24 mouse cellular contexts compared by ENCODE assay signal in the genomic region with DNA sequence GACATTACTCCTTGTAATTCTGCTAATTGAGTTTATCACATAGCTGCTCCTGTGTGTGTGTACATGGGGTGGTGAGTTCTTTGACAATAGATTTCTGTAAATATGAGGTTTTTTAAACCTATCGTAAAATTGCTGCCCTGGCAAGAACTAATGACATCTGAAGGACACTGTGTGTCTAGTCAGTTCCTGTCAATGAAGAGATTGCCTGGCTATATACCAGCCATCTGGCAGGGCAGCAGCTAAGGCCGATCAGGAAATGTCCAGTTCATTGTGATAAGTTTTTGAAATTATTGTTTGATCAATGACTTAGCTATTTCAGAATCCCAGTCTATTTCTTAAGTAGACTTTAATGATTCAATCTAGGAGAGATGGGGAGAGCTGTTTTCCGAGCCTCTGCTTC. TPM values are rescaled to one million over a fixed set of nuclear protein-coding genes. Genes with fewer than 3 reads are reported as not detected.
DNase-seq lines count a peak whose midpoint lies in the region; ATAC-seq and TF ChIP-seq lines count a peak whose summit lies in the region.
"Had no signal": no experiment of that assay in that cellular context is flagged by ENCODE, and none has a peak within 500 bp of the region (broad histone marks: within the 10 kb centered on the region; RNA-seq: fewer than 3 reads in every experiment).

No protein-coding gene starts in this region.

- DNase-seq in cerebellum, postnatal 10 days: peak; percentile 67 to 69
- DNase-seq in cerebellum, adult 2 months: no peak
- no peak for DNase-seq in forebrain, embryonic 11.5 days (ENCODE audit: low spot score)
- DNase-seq in intestine, embryonic 14.5 days (ENCODE audit: low spot score): no peak
- DNase-seq in lung, embryonic 14.5 days: no peak
- DNase-seq in lung, adult 2 months: no peak
- DNase-seq: adrenal gland, adult 8-10 months; adrenal gland, postnatal 25 days; cerebellum, adult 11-12 months; cerebellum, adult 9-10 months; gastrocnemius, postnatal 10 days; gastrocnemius, postnatal 36 days; heart, postnatal 10 days; heart, postnatal 36 days had no signal

- WGBS in cerebellum, adult 2 months: 45% methylated on average over 3 of the region's 3 CpGs
- 84% methylated on average over 3 of the region's 3 CpGs for WGBS in forebrain, embryonic 16.5 days
- 87% methylated on average over 3 of the region's 3 CpGs for WGBS in forebrain, embryonic 11.5 days
- WGBS in intestine, embryonic 14.5 days: 72% methylated on average over 3 of the region's 3 CpGs
- 72% methylated on average over 3 of the region's 3 CpGs for WGBS in intestine, embryonic 15.5 days
- WGBS in lung, embryonic 14.5 days: 60% methylated on average over 3 of the region's 3 CpGs
- 76% methylated on average over 3 of the region's 3 CpGs for WGBS in lung, adult 2 months

- H3K9ac ChIP-seq in forebrain, embryonic 16.5 days (replicated peaks; ENCODE audit: low read depth, low read length): no peak overlapping the region
- H3K9ac ChIP-seq in forebrain, embryonic 11.5 days (ENCODE audit: low read length): no peak overlapping the region
- no peak overlapping the region for H3K9ac ChIP-seq in intestine, embryonic 14.5 days (ENCODE audit: low read length)
- no peak overlapping the region for H3K9ac ChIP-seq in intestine, embryonic 15.5 days
- H3K9ac ChIP-seq in lung, embryonic 14.5 days: no peak overlapping the region
- H3K9ac ChIP-seq: forebrain, embryonic 12.5 days; heart, embryonic 12.5 days; heart, embryonic 15.5 days; hindbrain, embryonic 13.5 days had no signal

- H3K27ac ChIP-seq in cerebellum, adult 2 months (ENCODE audit: insufficient read depth, low read length): no peak overlapping the region
- peak overlapping the region; percentile 27; the same call in 1 of the 2 replicates for H3K27ac ChIP-seq in forebrain, embryonic 16.5 days (ENCODE audit: low read length)
- no peak overlapping the region for H3K27ac ChIP-seq in forebrain, embryonic 11.5 days (ENCODE audit: low read depth, low read length)
- peak overlapping the region; percentile 9; the same call in 1 of the 2 replicates for H3K27ac ChIP-seq in intestine, embryonic 14.5 days (ENCODE audit: low read depth)
- H3K27ac ChIP-seq in intestine, embryonic 15.5 days: no peak overlapping the region
- no peak overlapping the region for H3K27ac ChIP-seq in lung, embryonic 14.5 days (ENCODE audit: low read depth)
- H3K27ac ChIP-seq: forebrain, embryonic 12.5 days; heart, embryonic 15.5 days; hindbrain, embryonic 10.5 days; hindbrain, embryonic 13.5 days had no signal

- no peaks in the 10 kb centered on the region for H3K36me3 ChIP-seq in forebrain, embryonic 16.5 days (ENCODE audit: control insufficient read depth, insufficient read depth)
- no peaks in the 10 kb centered on the region for H3K36me3 ChIP-seq in forebrain, embryonic 11.5 days (ENCODE audit: control insufficient read depth, insufficient read depth, low read length)
- no peaks in the 10 kb centered on the region for H3K36me3 ChIP-seq in intestine, embryonic 14.5 days (ENCODE audit: control insufficient read depth, insufficient read depth, low read length)
- no peaks in the 10 kb centered on the region for H3K36me3 ChIP-seq in intestine, embryonic 15.5 days
- no peaks in the 10 kb centered on the region for H3K36me3 ChIP-seq in lung, embryonic 14.5 days (ENCODE audit: insufficient read depth)
- H3K36me3 ChIP-seq: forebrain, embryonic 12.5 days; heart, embryonic 12.5 days; heart, embryonic 15.5 days; hindbrain, embryonic 13.5 days had no signal

- no peaks in the 10 kb centered on the region for H3K27me3 ChIP-seq in cerebellum, adult 2 months (ENCODE audit: control insufficient read depth, insufficient read depth, low read length)
- no peaks in the 10 kb centered on the region for H3K27me3 ChIP-seq in forebrain, embryonic 16.5 days (replicated peaks; ENCODE audit: control insufficient read depth, insufficient read depth, low read length)
- H3K27me3 ChIP-seq in forebrain, embryonic 11.5 days (ENCODE audit: control insufficient read depth, insufficient read depth, low read length): no peaks in the 10 kb centered on the region
- no peaks in the 10 kb centered on the region for H3K27me3 ChIP-seq in intestine, embryonic 14.5 days (replicated peaks; ENCODE audit: control insufficient read depth, insufficient read depth, low read length)
- H3K27me3 ChIP-seq in intestine, embryonic 15.5 days (replicated peaks): no peaks in the 10 kb centered on the region
- H3K27me3 ChIP-seq in lung, embryonic 14.5 days (ENCODE audit: insufficient read depth, low read length): no peaks in the 10 kb centered on the region
- H3K27me3 ChIP-seq: forebrain, embryonic 12.5 days; heart, embryonic 12.5 days; heart, embryonic 15.5 days; hindbrain, embryonic 13.5 days had no signal

- H3K4me2 ChIP-seq in forebrain, embryonic 16.5 days (ENCODE audit: low read length): no peak overlapping the region
- H3K4me2 ChIP-seq in forebrain, embryonic 11.5 days (ENCODE audit: low read depth, low read length, severe bottlenecking): no peak overlapping the region
- no peak overlapping the region for H3K4me2 ChIP-seq in intestine, embryonic 14.5 days (ENCODE audit: low read length)
- H3K4me2 ChIP-seq in intestine, embryonic 15.5 days (replicated peaks): no peak overlapping the region
- H3K4me2 ChIP-seq in lung, embryonic 14.5 days: no peak overlapping the region
- H3K4me2 ChIP-seq: forebrain, embryonic 12.5 days; heart, embryonic 12.5 days; heart, embryonic 15.5 days; hindbrain, embryonic 13.5 days had no signal

- H3K4me3 ChIP-seq in cerebellum, adult 2 months (replicated peaks; ENCODE audit: insufficient read depth, low read depth, low read length): no peak overlapping the region
- no peak overlapping the region for H3K4me3 ChIP-seq in forebrain, embryonic 16.5 days (replicated peaks; ENCODE audit: low read length)
- no peak overlapping the region for H3K4me3 ChIP-seq in forebrain, embryonic 11.5 days (ENCODE audit: low read depth, low read length)
- no peak overlapping the region for H3K4me3 ChIP-seq in intestine, embryonic 14.5 days (ENCODE audit: low read depth, low read length)
- H3K4me3 ChIP-seq in intestine, embryonic 15.5 days (replicated peaks): no peak overlapping the region
- H3K4me3 ChIP-seq in lung, embryonic 14.5 days (ENCODE audit: low read depth, low read length): no peak overlapping the region
- H3K4me3 ChIP-seq in lung, adult 2 months (replicated peaks; ENCODE audit: extremely low read depth, low read depth, low read length): no peak overlapping the region
- H3K4me3 ChIP-seq: forebrain, embryonic 12.5 days; heart, embryonic 12.5 days; heart, embryonic 15.5 days; hindbrain, embryonic 10.5 days; hindbrain, embryonic 13.5 days had no signal

- H3K4me1 ChIP-seq in cerebellum, adult 2 months (ENCODE audit: control insufficient read depth, insufficient read depth, low read length): no peaks in the 10 kb centered on the region
- H3K4me1 ChIP-seq in forebrain, embryonic 16.5 days (replicated peaks; ENCODE audit: control insufficient read depth, insufficient read depth, low read length): no peaks in the 10 kb centered on the region
- no peaks in the 10 kb centered on the region for H3K4me1 ChIP-seq in forebrain, embryonic 11.5 days (replicated peaks; ENCODE audit: control insufficient read depth, insufficient read depth, low read length)
- H3K4me1 ChIP-seq in intestine, embryonic 14.5 days (replicated peaks; ENCODE audit: control insufficient read depth, insufficient read depth, low read length): no peaks in the 10 kb centered on the region; the same call in 1 of the 2 replicates
- no peaks in the 10 kb centered on the region for H3K4me1 ChIP-seq in intestine, embryonic 15.5 days (replicated peaks)
- H3K4me1 ChIP-seq in lung, embryonic 14.5 days (ENCODE audit: insufficient read depth): no peaks in the 10 kb centered on the region
- H3K4me1 ChIP-seq in lung, adult 2 months (ENCODE audit: control insufficient read depth, insufficient read depth, low read length): no peaks in the 10 kb centered on the region
- H3K4me1 ChIP-seq: forebrain, embryonic 12.5 days; heart, embryonic 12.5 days; heart, embryonic 15.5 days; hindbrain, embryonic 10.5 days; hindbrain, embryonic 13.5 days had no signal

- no peak for TF ChIP-seq CTCF in cerebellum, adult 2 months (IDR thresholded peaks at IDR 0.05; ENCODE audit: borderline replicate concordance, insufficient read depth, low read depth, low read length)
- TF ChIP-seq CTCF in lung, embryonic 14.5 days (IDR thresholded peaks at IDR 0.05; ENCODE audit: low read depth): no peak
- TF ChIP-seq CTCF in lung, adult 2 months (IDR thresholded peaks at IDR 0.05; ENCODE audit: insufficient read depth, low read length): no peak

- TF ChIP-seq POLR2A in cerebellum, adult 2 months (IDR thresholded peaks at IDR 0.05; ENCODE audit: borderline replicate concordance, insufficient read depth, low read length): no peak
- TF ChIP-seq POLR2A in lung, adult 2 months (IDR thresholded peaks at IDR 0.05; ENCODE audit: borderline replicate concordance, extremely low read depth, low read depth, low read length): no peak

- no peak for ATAC-seq in forebrain, embryonic 16.5 days
- ATAC-seq in forebrain, embryonic 11.5 days (replicated peaks; ENCODE audit: low FRiP score): no peak
- ATAC-seq in intestine, embryonic 14.5 days (replicated peaks; ENCODE audit: low FRiP score, low TSS enrichment, low read depth): no peak
- ATAC-seq in intestine, embryonic 15.5 days: no peak
- peak; percentile 41; the same call in 1 of the 2 replicates for ATAC-seq in lung, embryonic 14.5 days (ENCODE audit: insufficient read depth)
- ATAC-seq: activated CD4-positive, CD25-positive, alpha-beta regulatory T cell, adult 4 months; hindbrain, embryonic 16.5 days; intestine, postnatal 0 days had no signal

- no peaks in the 10 kb centered on the region for H3K9me3 ChIP-seq in forebrain, embryonic 16.5 days (ENCODE audit: control insufficient read depth, low read length)
- no peaks in the 10 kb centered on the region for H3K9me3 ChIP-seq in forebrain, embryonic 11.5 days (ENCODE audit: control insufficient read depth, low read length)
- no peaks in the 10 kb centered on the region for H3K9me3 ChIP-seq in intestine, embryonic 14.5 days (ENCODE audit: control insufficient read depth, low read length)
- H3K9me3 ChIP-seq in intestine, embryonic 15.5 days: no peaks in the 10 kb centered on the region
- H3K9me3 ChIP-seq in lung, embryonic 14.5 days (ENCODE audit: low read depth, low read length): no peaks in the 10 kb centered on the region
- H3K9me3 ChIP-seq: forebrain, embryonic 12.5 days; heart, embryonic 12.5 days; heart, embryonic 15.5 days; hindbrain, embryonic 10.5 days; hindbrain, embryonic 13.5 days had no signal

RNA-seq across cellular contexts. Expression of a gene that starts 18.7 kb away (rescaled TPM):
- polyA plus RNA-seq in cerebellum, adult 2 months (2012; rRNA removed): 29.6 and 32.4 TPM in 2 replicates
- 23.6 and 29.5 TPM in 2 replicates for polyA plus RNA-seq in forebrain, embryonic 16.5 days (2015; fragmentation: Nextera tagmentation; extraction: Ambion mirVana)
- 47.4 and 49.2 TPM in 2 replicates for polyA plus RNA-seq in forebrain, embryonic 11.5 days (2014; fragmentation: Nextera tagmentation; extraction: Ambion mirVana)
- polyA plus RNA-seq in intestine, embryonic 14.5 days (2014; fragmentation: Nextera tagmentation; extraction: Ambion mirVana): 34.3 and 38.0 TPM in 2 replicates
- 22.0 and 25.0 TPM in 2 replicates for polyA plus RNA-seq in intestine, embryonic 15.5 days (2015; fragmentation: Nextera tagmentation; extraction: Ambion mirVana)
- polyA plus RNA-seq in lung, embryonic 14.5 days (2014; fragmentation: Nextera tagmentation; extraction: Ambion mirVana): 39.5 and 43.0 TPM in 2 replicates
- polyA plus RNA-seq in lung, adult 2 months (2012; rRNA removed): 10.8 and 16.1 TPM in 2 replicates

RNA-seq across cellular contexts. Expression of a gene that starts 34.2 kb away (rescaled TPM):
- 1.9 and 2.1 TPM in 2 replicates for polyA plus RNA-seq in cerebellum, adult 2 months (2012; rRNA removed)
- 4.6 and 4.7 TPM in 2 replicates for polyA plus RNA-seq in forebrain, embryonic 16.5 days (2015; fragmentation: Nextera tagmentation; extraction: Ambion mirVana)
- polyA plus RNA-seq in forebrain, embryonic 11.5 days (2014; fragmentation: Nextera tagmentation; extraction: Ambion mirVana): 0.49 and 0.86 TPM in 2 replicates
- 2.4 and 2.7 TPM in 2 replicates for polyA plus RNA-seq in intestine, embryonic 14.5 days (2014; fragmentation: Nextera tagmentation; extraction: Ambion mirVana)
- polyA plus RNA-seq in intestine, embryonic 15.5 days (2015; fragmentation: Nextera tagmentation; extraction: Ambion mirVana): 2.1 and 2.7 TPM in 2 replicates
- 2.1 TPM in 2 replicates for polyA plus RNA-seq in lung, embryonic 14.5 days (2014; fragmentation: Nextera tagmentation; extraction: Ambion mirVana)
- polyA plus RNA-seq in lung, adult 2 months (2012; rRNA removed): 1.6 and 2.3 TPM in 2 replicates

RNA-seq across cellular contexts. Expression of a gene that starts 55.8 kb away (rescaled TPM):
- 4.8 and 12.5 TPM in 2 replicates for polyA plus RNA-seq in cerebellum, adult 2 months (2012; rRNA removed)
- 8.3 and 9.3 TPM in 2 replicates for polyA plus RNA-seq in forebrain, embryonic 16.5 days (2015; fragmentation: Nextera tagmentation; extraction: Ambion mirVana)
- 15.9 and 17.8 TPM in 2 replicates for polyA plus RNA-seq in forebrain, embryonic 11.5 days (2014; fragmentation: Nextera tagmentation; extraction: Ambion mirVana)
- 10.7 and 10.8 TPM in 2 replicates for polyA plus RNA-seq in intestine, embryonic 14.5 days (2014; fragmentation: Nextera tagmentation; extraction: Ambion mirVana)
- polyA plus RNA-seq in intestine, embryonic 15.5 days (2015; fragmentation: Nextera tagmentation; extraction: Ambion mirVana): 11.1 and 11.5 TPM in 2 replicates
- polyA plus RNA-seq in lung, embryonic 14.5 days (2014; fragmentation: Nextera tagmentation; extraction: Ambion mirVana): 7.6 and 10.5 TPM in 2 replicates
- polyA plus RNA-seq in lung, adult 2 months (2012; rRNA removed): 2.0 and 2.1 TPM in 2 replicates

Comparison
In these comparisons a context has a peak if more than half of its experiments do, and no peak if none do; other contexts are left out.
1. DNase-seq: peak in cerebellum, postnatal 10 days (2 of 2); none in cerebellum, adult 2 months (0 of 2), forebrain, embryonic 11.5 days (single experiment), intestine, embryonic 14.5 days (single experiment), lung, embryonic 14.5 days (single experiment) and lung, adult 2 months (single experiment).
2. H3K27ac ChIP-seq: peak in forebrain, embryonic 16.5 days (single experiment) and intestine, embryonic 14.5 days (single experiment); none in cerebellum, adult 2 months (single experiment), forebrain, embryonic 11.5 days (single experiment), intestine, embryonic 15.5 days (single experiment) and lung, embryonic 14.5 days (single experiment).